Mouse (Mus musculus) embryo, embryonic 11 days (tissue): Measurements from ENCODE around the gene Unc13b.

Experiments
- DNase-seq: peaks from one replicate; pipeline ENCODE4 v3.0.0-alpha.2; 2015

The Unc13b gene

GRCm38 (mm10) chr4:43038567-43039495 lies 19.9 kb upstream of the Unc13b start:
- no peak for DNase-seq

GRCm38 (mm10) chr4:43039609-43040008 lies 19.1 kb upstream of the Unc13b start:
- DNase-seq, result no peak

DNA sequence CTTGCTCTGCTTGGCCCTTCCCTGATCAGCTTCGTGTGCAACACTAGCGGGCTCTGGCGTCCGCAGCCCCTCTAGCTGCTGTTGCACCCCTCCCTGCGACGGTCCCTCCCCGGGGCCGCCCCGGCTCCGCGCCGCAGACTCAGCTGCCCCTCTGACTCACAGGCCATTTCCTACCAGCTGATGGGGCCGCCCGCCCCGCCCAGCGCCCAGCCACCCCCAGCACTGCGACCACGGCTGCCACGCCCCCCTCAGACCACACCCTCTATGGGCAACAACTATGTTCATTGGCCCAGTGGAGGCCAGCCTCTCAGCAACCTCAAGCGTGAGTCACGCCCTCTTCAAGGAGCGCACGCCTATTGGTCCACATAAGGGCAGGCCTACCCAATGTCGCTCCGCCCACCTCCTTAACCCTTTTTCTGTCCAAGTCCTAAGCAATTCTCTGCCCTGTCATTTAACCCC lies 18.6 kb upstream of the Unc13b start:
- peak; percentile 97 for DNase-seq

- DNase-seq, result no peak
These were observed 17.7 kb upstream of the Unc13b start for GRCm38 (mm10) chr4:43040881-43041547.

- DNase-seq, result peak; percentile 90
These were observed 15.0 kb upstream of the Unc13b start for GRCm38 (mm10) chr4:43043644-43044357.

GRCm38 (mm10) chr4:43044673-43045072 lies 14.1 kb upstream of the Unc13b start:
- DNase-seq, result peak; percentile 24

- no peak for DNase-seq
These were observed 13.5 kb upstream of the Unc13b start for GRCm38 (mm10) chr4:43045285-43045658.

- peak; percentile 98 for DNase-seq
These were observed 13.0 kb upstream of the Unc13b start, which contains the start of gene Fam214b for GRCm38 (mm10) chr4:43045659-43046302. Gene Fam214b (minus strand): TSS chr4:43046220.

GRCm38 (mm10) chr4:43046607-43047006 lies 12.1 kb upstream of the Unc13b start:
- no peak for DNase-seq

DNA sequence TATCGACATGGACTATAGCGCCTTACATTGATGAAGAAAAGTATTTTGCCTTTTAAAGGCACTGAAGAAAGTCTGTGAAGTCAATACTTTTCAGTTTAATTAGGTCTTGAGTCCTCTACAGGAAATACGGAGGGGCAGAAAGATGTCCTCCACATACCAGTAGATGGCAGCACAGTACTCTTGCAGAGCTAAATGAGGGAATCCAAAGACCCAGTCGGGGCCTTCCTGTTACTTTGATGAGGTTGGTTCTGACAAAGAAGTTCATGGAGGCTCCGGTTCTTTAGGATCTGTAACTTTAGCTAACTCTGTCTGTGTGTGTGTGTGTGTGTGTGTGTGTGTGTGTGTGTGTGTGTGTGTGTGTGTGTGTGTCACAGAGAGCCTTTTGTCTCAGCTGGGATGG lies 11.5 kb upstream of the Unc13b start:
- peak; percentile 91 for DNase-seq

GRCm38 (mm10) chr4:43052627-43053026 lies 6.1 kb upstream of the Unc13b start:
- DNase-seq, result peak; percentile 83

- no peak for DNase-seq
These were observed 1.1 kb upstream of the Unc13b start for GRCm38 (mm10) chr4:43057654-43058053.

- no peak for DNase-seq
These were observed 381 bp upstream of the Unc13b start for GRCm38 (mm10) chr4:43058392-43058752.

DNA sequence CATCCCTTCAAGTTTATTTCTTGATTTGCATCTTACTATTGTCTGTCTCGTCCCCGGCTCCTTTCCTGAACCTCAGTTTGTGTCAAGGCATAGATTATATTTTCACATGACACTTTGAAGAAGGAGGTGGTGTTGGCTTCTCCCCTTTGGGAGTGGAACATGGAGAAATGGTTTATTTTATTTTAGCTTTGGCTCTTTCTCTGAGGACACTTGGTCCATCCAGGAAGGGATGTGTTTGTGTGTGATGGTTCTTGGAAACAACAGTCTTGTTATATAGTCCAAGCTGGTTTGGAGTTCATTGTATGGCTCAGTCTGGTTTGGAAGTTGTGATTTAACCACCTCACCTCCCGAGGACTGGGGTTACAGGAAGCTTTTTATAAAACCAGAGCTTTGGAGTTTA lies 944 bp downstream of the Unc13b start:
- no peak for DNase-seq

GRCm38 (mm10) chr4:43060286-43060685 lies 1.5 kb downstream of the Unc13b start:
- DNase-seq, result no peak

DNA sequence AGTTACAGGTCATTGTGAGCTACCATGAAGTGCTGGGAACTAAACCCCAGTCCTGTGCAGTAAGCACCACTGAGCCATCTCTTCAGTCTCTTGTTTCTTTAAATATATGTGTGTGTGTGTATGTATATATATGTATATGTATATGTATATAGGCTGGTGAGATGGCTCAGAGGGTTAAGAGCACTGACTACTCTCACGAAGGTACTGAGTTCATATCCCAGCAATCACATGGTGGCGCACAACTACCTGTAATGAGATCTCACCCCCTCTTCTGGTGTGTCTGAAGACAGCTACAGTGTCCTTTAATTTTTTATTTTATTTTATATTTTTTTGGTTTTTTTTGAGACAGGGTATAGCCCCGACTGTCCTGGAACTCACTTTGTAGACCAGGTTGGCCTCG lies 6.7 kb downstream of the Unc13b start:
- DNase-seq, result no peak

DNA sequence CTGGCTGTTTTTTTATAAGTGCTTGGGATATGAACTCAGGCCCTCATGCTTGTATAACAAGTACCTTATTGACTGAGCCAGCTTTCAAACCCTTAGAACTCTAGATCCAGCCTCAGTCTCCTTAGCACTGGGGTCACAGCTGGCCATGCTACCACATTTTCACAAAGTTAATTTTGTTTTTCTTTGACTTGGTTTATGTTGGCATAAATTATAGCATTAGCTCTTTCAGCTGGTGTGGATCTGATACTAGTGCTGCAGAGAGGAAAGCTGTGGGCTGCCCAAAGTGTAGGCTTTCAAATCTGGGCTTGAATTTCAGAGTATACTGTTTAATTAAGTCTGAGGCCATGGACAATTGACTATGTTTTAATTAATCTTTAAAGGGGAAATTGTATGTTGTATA lies 16.2 kb downstream of the Unc13b start:
- no peak for DNase-seq

DNA sequence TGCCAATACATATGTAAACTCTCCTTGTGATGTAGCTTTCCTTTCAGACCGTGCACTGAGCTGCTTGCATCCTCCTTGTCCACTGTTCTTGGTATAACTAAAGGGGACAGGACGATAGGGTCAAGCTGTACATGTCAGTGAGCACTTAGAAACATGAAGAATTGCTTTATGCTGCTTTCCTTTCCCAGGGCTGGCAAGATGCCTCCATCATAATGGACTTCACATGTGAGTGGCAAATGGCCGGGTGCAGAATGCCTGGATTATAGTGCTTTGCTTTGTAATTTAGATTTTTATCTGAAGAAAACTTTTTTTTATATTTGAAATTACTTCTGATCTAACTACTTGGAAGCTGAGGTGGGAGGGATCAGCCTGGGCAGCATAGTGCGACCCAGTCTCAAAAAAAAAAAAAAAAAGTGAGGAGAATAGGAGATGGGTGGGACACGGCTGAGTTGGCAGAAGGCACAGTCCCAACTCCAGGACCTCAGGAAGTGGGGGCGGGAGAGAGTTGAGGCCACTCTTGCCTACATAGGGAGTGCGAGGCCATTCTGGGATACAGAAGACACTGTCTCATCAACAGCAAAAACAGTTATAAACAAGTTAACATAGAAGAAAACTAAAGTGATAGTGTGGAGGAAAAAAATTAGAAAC lies 19.4 kb downstream of the Unc13b start:
- DNase-seq, result no peak

- no peak for DNase-seq
These were observed 23.7 kb downstream of the Unc13b start for GRCm38 (mm10) chr4:43082458-43082857.

DNA sequence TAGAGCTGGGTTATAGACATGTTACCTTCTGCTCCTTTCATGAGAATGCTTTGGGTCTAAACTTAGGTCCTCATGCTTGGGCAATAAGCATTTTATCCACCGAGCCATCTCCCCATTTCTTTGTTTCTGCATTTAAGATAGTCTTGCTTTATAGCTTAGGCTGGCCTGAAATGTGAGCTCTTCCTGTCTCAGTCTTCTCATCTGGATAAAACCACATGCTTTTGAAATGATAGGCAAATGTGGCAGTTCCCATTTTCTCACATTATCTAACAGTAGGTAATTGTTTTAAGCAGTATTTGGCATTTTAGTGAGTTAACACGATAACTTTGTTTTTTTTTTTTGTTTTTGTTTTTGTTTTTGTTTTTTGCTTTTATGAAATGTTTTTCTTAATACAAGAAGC lies 31.2 kb downstream of the Unc13b start:
- DNase-seq, result no peak

- DNase-seq, result no peak
These were observed 32.4 kb downstream of the Unc13b start for GRCm38 (mm10) chr4:43091183-43091582.

- no peak for DNase-seq
These were observed 54.7 kb downstream of the Unc13b start for GRCm38 (mm10) chr4:43113491-43113890.
